Mouse (Mus musculus): ENCODE results near the gene Olfr1348.
"Not testable (repeated sequence)": the region's sequence is repeated elsewhere in the genome, so short reads cannot be mapped to it uniquely, and the experiment has no call there.

The Olfr1348 gene

DNA sequence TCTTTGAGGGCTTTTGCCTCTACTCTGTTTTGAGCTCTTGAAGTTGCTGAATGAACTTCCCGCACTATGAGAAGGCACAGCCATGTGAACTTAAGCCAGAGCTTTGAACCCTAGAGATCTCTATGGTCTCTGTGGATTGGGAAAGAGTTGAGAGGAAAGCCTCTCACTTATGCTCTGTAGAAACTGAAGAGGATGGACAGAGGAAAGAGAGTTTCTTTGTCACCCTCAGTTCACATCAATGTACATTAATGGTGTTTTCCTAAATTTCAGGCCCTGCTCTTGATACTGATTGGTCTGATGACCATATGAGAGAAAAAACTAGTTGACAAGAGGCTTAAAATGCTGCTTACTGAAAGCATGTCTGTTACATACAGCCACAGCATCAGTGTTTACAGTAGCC, at the start of gene Olfr1348:
Olfr1348 (minus strand) TSS at position 101 of the 400 bp plus-strand sequence.
- no peak for DNase-seq (ENCODE audit: low spot score)

DNA sequence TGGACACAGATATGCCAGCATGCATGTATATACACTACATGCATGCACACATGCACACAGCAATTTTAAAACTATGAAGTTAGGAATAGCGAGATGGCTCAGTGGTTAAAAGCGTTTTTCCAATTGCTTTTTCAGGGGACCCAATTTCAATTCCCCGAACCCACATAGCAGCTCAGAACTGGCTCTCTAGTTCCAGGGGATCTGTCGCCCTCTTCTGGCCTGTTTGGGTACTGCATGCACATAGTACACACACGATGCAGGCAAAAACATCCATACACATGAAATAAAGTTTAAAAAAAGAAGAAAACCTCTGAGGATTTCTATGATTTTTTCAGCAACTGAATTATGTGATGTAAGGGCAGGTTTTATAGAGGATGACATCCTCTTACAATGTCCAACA, 17.6 kb upstream of the Olfr1348 start:
- no peak for DNase-seq (ENCODE audit: low spot score)

GRCm38 (mm10) chr7:6525001-6525400, 16.5 kb upstream of the Olfr1348 start:
- no peak for DNase-seq (ENCODE audit: low spot score)

GRCm38 (mm10) chr7:6522850-6523249, 14.3 kb upstream of the Olfr1348 start, which contains the start of gene Olfr1349:
TSS of gene Olfr1349 (minus strand) at chr7:6522950.
- DNase-seq (ENCODE audit: low spot score), result no peak

- DNase-seq (ENCODE audit: low spot score), result no peak
Observed at GRCm38 (mm10) chr7:6521666-6522065, 13.1 kb upstream of the Olfr1348 start.

- no peak for DNase-seq (ENCODE audit: low spot score)
Observed at GRCm38 (mm10) chr7:6499655-6500054, 8.9 kb downstream of the Olfr1348 start, which contains the start of gene Olfr1347. TSS of gene Olfr1347 (minus strand) at chr7:6499755.

GRCm38 (mm10) chr7:6486841-6487240, 21.7 kb downstream of the Olfr1348 start, which contains the start of gene Olfr5:
TSS of gene Olfr5 (minus strand) at chr7:6486941.
- DNase-seq (ENCODE audit: low spot score), result no peak

- DNase-seq (ENCODE audit: low spot score), result not testable (repeated sequence)
Observed at GRCm38 (mm10) chr7:6477633-6478032, 30.9 kb downstream of the Olfr1348 start.

GRCm38 (mm10) chr7:6466951-6467350, 41.6 kb downstream of the Olfr1348 start, which contains the start of gene Olfr1346:
TSS of gene Olfr1346 (plus strand) at chr7:6467101.
- no peak for DNase-seq (ENCODE audit: low spot score)

DNA sequence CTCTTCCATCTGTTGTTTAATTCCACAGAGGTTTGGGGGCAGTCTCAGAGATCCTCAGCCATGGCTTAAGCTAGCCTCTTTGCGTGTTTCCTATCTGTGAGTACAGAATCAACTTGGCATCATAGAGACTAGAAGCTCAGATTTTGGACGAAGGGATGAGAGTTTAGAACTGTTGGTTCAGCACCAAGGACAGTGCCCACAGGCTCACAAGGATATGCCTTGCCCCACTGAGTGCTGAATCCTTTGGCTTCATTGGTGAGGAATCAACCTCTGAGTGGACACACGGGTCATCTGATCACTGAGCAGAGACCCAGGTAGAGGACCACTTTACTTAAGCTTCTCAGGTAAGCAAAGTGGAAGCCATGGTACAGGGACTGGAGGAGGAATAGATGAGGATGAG, 52.1 kb downstream of the Olfr1348 start:
- DNase-seq (ENCODE audit: low spot score), result no peak

- DNase-seq (ENCODE audit: low spot score), result no peak
Observed at GRCm38 (mm10) chr7:6455868-6456267, 52.7 kb downstream of the Olfr1348 start, which contains the start of gene Olfr1336. TSS of gene Olfr1336 (plus strand) at chr7:6456168.

All from yolk sac, embryonic 10.5 days (tissue).